Mouse (Mus musculus): ENCODE results near the gene AC131692.1.

The AC131692.1 gene

GRCm38 (mm10) chr19:6094119-6094518, at the start of gene AC131692.1:
Gene AC131692.1 (plus strand): TSS chr19:6094419.
- no peak for DNase-seq (ENCODE audit: low spot score in 2 of 2)

GRCm38 (mm10) chr19:6045366-6046293, 48.6 kb upstream of the AC131692.1 start:
- DNase-seq (ENCODE audit: low spot score in 2 of 2), result peak in 1 of 2 experiments; percentile 28

GRCm38 (mm10) chr19:6046294-6047153, 47.7 kb upstream of the AC131692.1 start, which contains the start of gene Syvn1:
Gene Syvn1 (plus strand): TSS chr19:6046576.
- DNase-seq (ENCODE audit: low spot score in 2 of 2), result peak; percentile 87 to 91

GRCm38 (mm10) chr19:6047154-6047898, 46.9 kb upstream of the AC131692.1 start:
- no peak for DNase-seq (ENCODE audit: low spot score in 2 of 2)

GRCm38 (mm10) chr19:6047899-6048166, 46.4 kb upstream of the AC131692.1 start:
- no peak for DNase-seq (ENCODE audit: low spot score in 2 of 2)

- no peak for DNase-seq (ENCODE audit: low spot score in 2 of 2)
Observed at GRCm38 (mm10) chr19:6048681-6049410, 45.4 kb upstream of the AC131692.1 start.

- DNase-seq (ENCODE audit: low spot score in 2 of 2), result no peak
Observed at GRCm38 (mm10) chr19:6052516-6052915, 41.7 kb upstream of the AC131692.1 start.

GRCm38 (mm10) chr19:6054296-6054695, 39.9 kb upstream of the AC131692.1 start:
- no peak for DNase-seq (ENCODE audit: low spot score in 2 of 2)

GRCm38 (mm10) chr19:6056696-6057095, 37.5 kb upstream of the AC131692.1 start:
- DNase-seq (ENCODE audit: low spot score in 2 of 2), result no peak

- peak; percentile 99 for DNase-seq (ENCODE audit: low spot score in 2 of 2)
Observed at GRCm38 (mm10) chr19:6057313-6058096, 36.7 kb upstream of the AC131692.1 start, which contains the start of the genes Mrpl49 and Fau. Gene Mrpl49 (minus strand): TSS chr19:6057785. Gene Fau (plus strand): TSS chr19:6057844.

GRCm38 (mm10) chr19:6058513-6058912, 35.7 kb upstream of the AC131692.1 start:
- DNase-seq (ENCODE audit: low spot score in 2 of 2), result no peak

- no peak for DNase-seq (ENCODE audit: low spot score in 2 of 2)
Observed at GRCm38 (mm10) chr19:6058966-6059365, 35.3 kb upstream of the AC131692.1 start.

GRCm38 (mm10) chr19:6061021-6061533, 33.1 kb upstream of the AC131692.1 start, which contains the start of gene Znhit2:
Gene Znhit2 (plus strand): TSS chr19:6061192.
- peak; percentile 92 to 95 for DNase-seq (ENCODE audit: low spot score in 2 of 2)

- DNase-seq (ENCODE audit: low spot score in 2 of 2), result peak in 1 of 2 experiments; percentile 25
Observed at GRCm38 (mm10) chr19:6061641-6062302, 32.4 kb upstream of the AC131692.1 start.

- DNase-seq (ENCODE audit: low spot score in 2 of 2), result no peak
Observed at GRCm38 (mm10) chr19:6062418-6062817, 31.8 kb upstream of the AC131692.1 start.

- no peak for DNase-seq (ENCODE audit: low spot score in 2 of 2)
Observed at GRCm38 (mm10) chr19:6063081-6063480, 31.1 kb upstream of the AC131692.1 start.

- DNase-seq (ENCODE audit: low spot score in 2 of 2), result no peak
Observed at GRCm38 (mm10) chr19:6066571-6066970, 27.6 kb upstream of the AC131692.1 start.

- DNase-seq (ENCODE audit: low spot score in 2 of 2), result peak; percentile 76 to 82
Observed at GRCm38 (mm10) chr19:6067011-6067723, 27.1 kb upstream of the AC131692.1 start.
